Mouse (Mus musculus) MEL (cell line): ENCODE data around the gene Akt1. TPM values are rescaled to one million over a fixed set of nuclear protein-coding genes. Genes with fewer than 3 reads are reported as not detected.

Experiments used
- DNase-seq: peaks from one replicate; pipeline ENCODE4 v3.0.0; 2011; ENCODE audit warnings: low read depth, low spot score
- H3K27ac ChIP-seq: 2 replicates; pipeline ENCODE4 v1.5.1; 2012; ENCODE audit warnings: low read depth, mild to moderate bottlenecking, control low read depth, low read length, moderate library complexity; ENCODE audit not compliant: control insufficient read depth
- H3K27me3 ChIP-seq, 2 experiments: fragments of 150-350 bp in 1 of 2; sonication (generic) in 1 of 2; 2 replicates each; pipeline ENCODE4 v1.6.1; 2012; ENCODE audit warnings: low read length in 2 of 2, mild to moderate bottlenecking in 2 of 2, improper control_type of control experiment in 1 of 2, moderate library complexity in 1 of 2; ENCODE audit not compliant: insufficient read depth in 2 of 2, control insufficient read depth in 1 of 2
- H3K36me3 ChIP-seq, 2 experiments: 2 replicates each; pipeline ENCODE4 v1.6.1; 2012 to 2014; ENCODE audit warnings: low read length in 2 of 2, improper control_type of control experiment in 1 of 2, inconsistent platforms in 1 of 2, mild to moderate bottlenecking in 1 of 2; ENCODE audit not compliant: insufficient read depth in 2 of 2, control insufficient read depth in 1 of 2
- H3K4me1 ChIP-seq, 2 experiments: fragments of 150-350 bp in 1 of 2; sonication (generic) in 1 of 2; 2 replicates each; pipeline ENCODE4 v1.6.1; 2012; ENCODE audit warnings: low read length in 2 of 2, improper control_type of control experiment in 1 of 2, mild to moderate bottlenecking in 1 of 2; ENCODE audit not compliant: insufficient read depth in 2 of 2, control insufficient read depth in 1 of 2
- H3K4me3 ChIP-seq, 2 experiments: fragments of 150-350 bp in 1 of 2; sonication (generic) in 1 of 2; 2 replicates each; pipeline ENCODE4 v1.5.1; 2012; ENCODE audit warnings: low read depth in 2 of 2, low read length in 2 of 2, mild to moderate bottlenecking in 2 of 2, moderate library complexity in 2 of 2, control low read depth in 1 of 2, improper control_type of control experiment in 1 of 2; ENCODE audit not compliant: control insufficient read depth in 1 of 2, insufficient read depth in 1 of 2
- H3K79me2 ChIP-seq: 2 replicates; pipeline ENCODE4 v1.6.1; 2012; ENCODE audit warnings: mild to moderate bottlenecking, low read length, moderate library complexity; ENCODE audit not compliant: control insufficient read depth, poor library complexity, insufficient read depth
- H3K9ac ChIP-seq: 2 replicates; pipeline ENCODE4 v1.6.1; 2012; ENCODE audit warnings: low read depth, mild to moderate bottlenecking, control low read depth, low read length, moderate library complexity; ENCODE audit not compliant: control insufficient read depth, poor library complexity, severe bottlenecking
- H3K9me3 ChIP-seq: fragments of 150-350 bp; sonication (generic); replicated peaks from 2 replicates; pipeline ENCODE4 v1.6.1; 2012; ENCODE audit warnings: mild to moderate bottlenecking, low read length, improper control_type of control experiment, moderate library complexity; ENCODE audit not compliant: insufficient read depth
- CHD1 ChIP-seq: IDR thresholded peaks from 2 replicates; pipeline ENCODE4 v1.6.1; 2012; ENCODE audit warnings: low read depth, mild to moderate bottlenecking, inconsistent platforms, low read length, improper control_type of control experiment
- CTCF ChIP-seq, 3 experiments: IDR thresholded peaks in 2 of 3; conservative IDR thresholded peaks in 1 of 3; 2 replicates each; pipeline ENCODE4 v1.5.1; 2011 to 2012; ENCODE audit warnings: low read length in 3 of 3, low read depth in 2 of 3, mild to moderate bottlenecking in 2 of 3, improper control_type of control experiment in 1 of 3, inconsistent platforms in 1 of 3, mixed read lengths in 1 of 3, moderate library complexity in 1 of 3; ENCODE audit not compliant: control insufficient read depth in 1 of 3, insufficient read depth in 1 of 3, poor library complexity in 1 of 3, severe bottlenecking in 1 of 3
- HCFC1 ChIP-seq: IDR thresholded peaks from 2 replicates; pipeline ENCODE4 v1.6.1; 2012; ENCODE audit warnings: low read depth, mild to moderate bottlenecking, inconsistent platforms, low read length, improper control_type of control experiment, moderate library complexity
- MAX ChIP-seq: IDR thresholded peaks from 2 replicates; pipeline ENCODE4 v1.6.1; 2011; ENCODE audit warnings: low read length, improper control_type of control experiment
- MAZ ChIP-seq: IDR thresholded peaks from 2 replicates; pipeline ENCODE4 v1.6.1; 2012; ENCODE audit warnings: low read depth, mild to moderate bottlenecking, inconsistent platforms, low read length, improper control_type of control experiment
- MEF2A ChIP-seq: IDR thresholded peaks from 2 replicates; pipeline ENCODE4 v1.6.1; 2014; ENCODE audit warnings: low read depth, mild to moderate bottlenecking, inconsistent platforms, low read length, improper control_type of control experiment; ENCODE audit not compliant: poor library complexity, insufficient replicate concordance, severe bottlenecking; ENCODE audit errors: extremely low read depth
- MXI1 ChIP-seq: IDR thresholded peaks from 2 replicates; pipeline ENCODE4 v1.6.1; 2011; ENCODE audit warnings: mild to moderate bottlenecking, low read depth, low read length, improper control_type of control experiment
- POLR2AphosphoS5 ChIP-seq: IDR thresholded peaks from 2 replicates; pipeline ENCODE4 v1.6.1; 2012; ENCODE audit warnings: low read depth, borderline replicate concordance, mild to moderate bottlenecking, inconsistent platforms, low read length, moderate library complexity, mixed read lengths
- polyA plus RNA-seq, 2 experiments: library from polyadenylated mRNA; stranded (reverse) in 1 of 2; unstranded in 1 of 2; fragments of >175 nt in 1 of 2; fragments of >200 nt in 1 of 2; gene quantifications; 2 replicates each; pipeline versions ENCODE4 v1.2.1 to v1.2.4; 2012; ENCODE audit warnings: low replicate concordance in 2 of 2, low read depth in 1 of 2; ENCODE audit not compliant: insufficient read length in 2 of 2, insufficient read depth in 1 of 2, missing spikeins in 1 of 2
- total RNA-seq: library from RNA; depleted of rRNA; stranded (reverse); fragments of 300-350 nt; gene quantifications from 2 replicates; pipeline ENCODE4 v1.2.3, GENCODE M21; 2012

Akt1 gene
- total and polyA plus RNA-seq, 3 experiments: 322 to 827 (median 764) TPM

- TF ChIP-seq MAX: 0 out of 2 replicates have a peak, but pooled peaks have one; percentile 15
- no peak for TF ChIP-seq POLR2AphosphoS5
- TF ChIP-seq, all 39 proteins: peak for 9
Measured at GRCm38 (mm10) chr12:112678555-112679026, 3.9 kb upstream of the Akt1 start, which contains the start of gene Zbtb42 (continued).

DNA sequence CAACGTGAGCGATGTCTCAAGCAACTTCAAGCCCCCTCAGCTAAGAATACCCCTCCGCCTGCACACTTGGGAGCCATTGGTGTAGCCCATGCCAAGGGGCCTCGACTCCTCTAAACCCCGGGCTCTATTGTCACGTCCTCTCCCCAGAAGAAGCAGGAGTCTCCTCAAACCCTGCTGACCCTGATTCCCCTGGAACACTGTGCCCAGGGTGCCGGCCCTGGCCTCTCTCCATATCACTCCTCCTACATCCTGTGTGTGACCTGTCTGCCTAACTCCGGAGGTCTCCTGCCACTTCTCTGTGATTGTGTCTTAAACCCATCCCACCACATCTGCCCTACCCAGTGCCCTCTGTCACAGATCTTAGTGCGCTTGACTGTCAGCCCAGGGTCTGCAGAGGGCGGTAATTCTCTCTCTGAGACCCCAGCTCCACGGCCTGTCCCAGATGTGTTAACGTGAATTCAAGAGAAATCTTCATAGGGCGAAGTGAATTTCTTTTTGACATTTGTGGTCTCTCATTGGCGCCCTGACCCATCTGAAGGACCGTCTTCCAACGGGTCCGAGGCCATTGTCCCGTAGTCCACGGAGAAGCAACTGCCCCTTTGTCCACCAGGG is 3.4 kb upstream of the Akt1 start:
- H3K27me3 ChIP-seq: no peaks in the 10 kb centered on the region

DNA sequence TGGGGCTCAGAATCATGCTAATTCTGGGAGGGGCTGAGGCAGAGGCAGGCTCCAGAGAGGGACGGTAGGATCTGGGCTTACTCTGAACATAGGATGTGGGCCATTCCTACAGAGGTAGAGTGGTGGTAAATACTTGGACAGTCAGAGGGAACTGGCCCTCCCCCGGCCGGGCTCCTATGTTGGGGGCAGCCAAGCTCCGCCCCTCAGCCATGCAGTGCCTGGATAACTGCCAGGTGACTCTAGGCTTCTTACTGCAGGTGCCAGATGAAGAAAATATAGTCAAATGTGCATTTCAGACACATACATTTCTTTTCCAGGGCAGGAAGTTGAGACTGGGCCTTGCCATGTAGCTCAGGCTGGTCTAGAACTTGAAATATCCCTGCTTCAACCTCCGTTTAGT is 2.4 kb upstream of the Akt1 start:
- Histone ChIP-seq H3K27ac (no peak overlapping the region), H3K4me1 (peaks cover 8 to 46% of the 10 kb centered on the region in 2 experiments), H3K36me3 (peaks cover 0 to 18% of the 10 kb centered on the region in 2 experiments; a peak in 2 of 4 replicates), H3K79me2 (peaks cover 27% of the 10 kb centered on the region), H3K4me3 (no peak overlapping the region), H3K27me3 (no peaks in the 10 kb centered on the region), H3K9me3 (no peaks in the 10 kb centered on the region), H3K9ac (no peak overlapping the region)
- no peak for TF ChIP-seq CTCF (IDR thresholded peaks at IDR 0.05 in 2 of 3, conservative IDR thresholded peaks at IDR 0.05 in 1 of 3; ENCODE audit: control insufficient read depth in 1 of 3, insufficient read depth in 1 of 3, low read depth in 2 of 3, low read length in 3 of 3, poor library complexity in 1 of 3, severe bottlenecking in 1 of 3)
- TF ChIP-seq MXI1: peak; percentile 35; the same call in 1 of the 2 replicates
- no peak for TF ChIP-seq HCFC1
- TF ChIP-seq MEF2A: 0 out of 2 replicates have a peak, but pooled peaks have one; percentile 5
- DNase-seq: peak; percentile 73

More for the DNA sequence above, 3.4 kb upstream of the Akt1 start:
- TF ChIP-seq CTCF (IDR thresholded peaks at IDR 0.05 in 2 of 3, conservative IDR thresholded peaks at IDR 0.05 in 1 of 3; ENCODE audit: control insufficient read depth in 1 of 3, insufficient read depth in 1 of 3, low read depth in 2 of 3, low read length in 3 of 3, poor library complexity in 1 of 3, severe bottlenecking in 1 of 3) (no peak), MAZ (no peak), MEF2A (no peak), CHD1 (no peak)
- TF ChIP-seq, all 39 proteins: peak for 0
- peaks cover 4 to 36% of the 10 kb centered on the region in 2 experiments for H3K4me1 ChIP-seq
- no peak for DNase-seq
- peak overlapping the region; percentile 69 to 95; a peak in 3 of 4 replicates for H3K4me3 ChIP-seq
- peak overlapping the region; percentile 78 for H3K9ac ChIP-seq
- H3K36me3 ChIP-seq: peaks cover 0 to 11% of the 10 kb centered on the region in 2 experiments; a peak in 2 of 4 replicates
- no peak overlapping the region for H3K27ac ChIP-seq
- H3K79me2 ChIP-seq: peaks cover 17% of the 10 kb centered on the region
- no peaks in the 10 kb centered on the region for H3K9me3 ChIP-seq
